Mouse (Mus musculus) testis, adult 2 months (tissue): ENCODE measurements at regions not wholly inside any gene's neighbourhood (a gene's known extent, or its start where the extent isn't known, plus 50 kb on each side); places are given as distances from the start of the nearest gene placed in this dataset.

Source experiments
- CTCF ChIP-seq: fragments of 200-500 bp; IDR thresholded peaks from 2 replicates; pipeline ENCODE4 v1.5.1; 2012; ENCODE audit warnings: low read depth, mild to moderate bottlenecking, inconsistent platforms, low read length, moderate library complexity; ENCODE audit not compliant: control insufficient read depth, insufficient read depth, insufficient replicate concordance
- POLR2A ChIP-seq: fragments of 200-500 bp; IDR thresholded peaks from 2 replicates; pipeline ENCODE4 v1.6.1; 2012; ENCODE audit warnings: low read depth, mild to moderate bottlenecking, inconsistent platforms, low read length, moderate library complexity; ENCODE audit not compliant: control insufficient read depth

- TF ChIP-seq POLR2A = no peak
- TF ChIP-seq CTCF = no peak
Observed at GRCm38 (mm10) chr12:69481420-69481819, 101.4 kb downstream of the Vcpkmt start.
